Mouse (Mus musculus): Measurements from ENCODE around the gene Sorcs2. TPM values are rescaled to one million over a fixed set of nuclear protein-coding genes. Genes with fewer than 3 reads are reported as not detected.

Gene Sorcs2
- total RNA-seq (2022) = 10 to 100 TPM; 46.9 to 54.4 (median 48.9) TPM

GRCm38 (mm10) chr5:36397837-36398282 lies at the start of gene Sorcs2:
Sorcs2 (minus strand) TSS chr5:36398139.
- peak; percentile 61 to 85 for DNase-seq (ENCODE audit: low spot score in 2 of 2)

- DNase-seq (ENCODE audit: low spot score in 2 of 2) = no peak
Observed at GRCm38 (mm10) chr5:36446166-36446890, 48.4 kb upstream of the Sorcs2 start.

DNA sequence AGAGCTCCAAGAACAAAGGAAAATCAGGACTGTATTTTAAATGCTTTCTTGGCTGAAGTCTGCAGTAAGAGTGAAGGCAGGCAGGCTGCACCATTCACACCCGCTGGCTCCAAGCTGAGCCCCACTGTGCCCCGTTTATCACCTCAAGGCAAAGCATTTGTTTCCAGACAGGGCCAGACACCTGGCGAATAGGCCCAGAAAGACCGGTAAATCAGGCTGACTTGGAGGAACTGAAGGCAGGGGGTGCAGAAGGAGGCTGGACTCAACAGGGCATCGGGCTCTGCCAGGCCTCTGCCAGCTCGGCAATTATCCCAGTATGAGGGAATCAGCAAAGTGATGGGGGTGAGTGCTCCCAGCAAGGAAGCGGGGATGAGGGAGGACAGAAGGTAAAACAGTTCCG lies 47.1 kb upstream of the Sorcs2 start:
- no peak for DNase-seq (ENCODE audit: low spot score in 2 of 2)

DNA sequence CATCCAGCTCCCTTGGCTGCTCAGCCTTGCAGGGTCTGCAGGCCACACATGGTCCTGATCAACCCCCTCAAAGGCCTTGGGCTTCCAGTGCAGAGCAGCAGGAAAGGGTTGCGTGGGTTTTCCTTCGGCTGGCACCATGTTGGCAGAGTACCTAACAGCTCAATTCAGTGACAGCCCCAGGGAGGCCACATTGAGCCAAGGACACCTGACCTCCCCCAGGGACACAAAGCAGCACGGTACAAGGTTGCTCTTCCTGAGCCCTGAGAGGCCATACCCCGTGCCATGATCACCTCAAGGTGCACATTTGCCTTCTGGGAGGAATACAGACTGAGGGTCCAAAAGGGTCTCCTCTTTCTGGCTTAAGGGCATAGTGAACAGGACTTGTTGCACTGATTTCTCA lies 46.7 kb upstream of the Sorcs2 start:
- DNase-seq (ENCODE audit: low spot score in 2 of 2) = no peak

- DNase-seq (ENCODE audit: low spot score in 2 of 2) = no peak
Observed at GRCm38 (mm10) chr5:36440741-36441140, 42.8 kb upstream of the Sorcs2 start.

DNA sequence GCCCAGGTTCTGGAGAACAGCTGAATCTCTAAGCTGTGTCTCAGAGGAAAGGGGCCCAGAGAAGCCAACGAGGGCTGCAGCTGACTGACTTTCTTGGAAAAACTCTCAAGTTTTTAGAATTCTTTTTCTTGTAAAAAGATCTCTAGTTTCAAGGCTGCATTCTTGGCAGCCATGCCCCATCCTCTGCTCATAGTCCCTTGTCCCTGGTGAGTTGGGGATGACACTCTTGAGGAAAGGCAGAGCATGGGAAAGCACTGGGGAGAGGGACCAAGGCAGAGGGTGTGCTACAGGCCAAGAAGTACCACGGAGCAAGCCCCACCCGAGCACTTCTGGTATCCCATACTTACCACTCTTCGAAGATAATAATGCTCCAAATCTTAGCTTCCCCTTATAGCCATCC lies 38.9 kb upstream of the Sorcs2 start:
- no peak for DNase-seq (ENCODE audit: low spot score in 2 of 2)

GRCm38 (mm10) chr5:36434398-36434967 lies 36.5 kb upstream of the Sorcs2 start:
- DNase-seq (ENCODE audit: low spot score in 2 of 2) = no peak

- no peak for DNase-seq (ENCODE audit: low spot score in 2 of 2)
Observed at GRCm38 (mm10) chr5:36431711-36432110, 33.8 kb upstream of the Sorcs2 start.

DNA sequence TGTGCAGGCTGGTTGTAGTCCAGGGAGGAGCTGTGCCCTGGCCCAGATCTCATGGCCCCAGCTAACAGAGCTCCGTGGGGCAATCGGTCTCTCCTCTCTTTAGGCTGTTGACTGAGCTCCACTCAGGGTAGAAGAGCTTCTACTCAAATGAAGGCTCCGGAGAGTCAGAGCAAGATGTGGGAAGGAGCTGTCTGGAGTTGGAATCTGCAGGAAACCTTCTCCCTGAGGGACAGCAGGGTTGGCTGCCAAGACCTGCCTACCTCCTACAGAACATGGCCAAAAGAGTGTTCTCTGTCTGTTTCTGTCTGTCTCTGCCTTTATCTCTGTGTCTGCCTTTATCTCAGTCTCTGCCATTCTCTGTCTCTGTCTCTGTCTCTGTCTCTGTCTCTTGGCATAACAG lies 31.6 kb upstream of the Sorcs2 start:
- no peak for DNase-seq (ENCODE audit: low spot score in 2 of 2)

GRCm38 (mm10) chr5:36427831-36428230 lies 29.9 kb upstream of the Sorcs2 start:
- no peak for DNase-seq (ENCODE audit: low spot score in 2 of 2)

DNA sequence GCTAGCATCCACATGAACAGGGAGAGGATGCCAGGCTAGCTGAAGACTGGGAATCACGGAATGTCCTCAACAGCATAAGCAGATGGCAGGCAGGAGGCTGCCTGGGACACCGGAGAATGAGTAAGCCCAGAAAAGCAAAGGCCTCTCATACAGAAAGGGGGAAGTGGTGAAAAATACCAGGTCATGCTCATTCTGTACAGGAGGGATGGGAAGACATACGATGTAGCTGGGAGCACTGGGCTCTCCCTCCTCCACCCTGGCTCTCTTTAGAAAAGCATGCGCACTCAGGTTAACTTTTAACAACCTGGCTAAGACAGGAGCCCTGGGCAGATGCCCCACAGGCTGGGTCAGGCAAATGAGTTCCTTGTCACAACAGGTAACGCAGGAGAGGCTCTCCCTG lies 28.5 kb upstream of the Sorcs2 start:
- DNase-seq (ENCODE audit: low spot score in 2 of 2) = peak; percentile 58 to 74

GRCm38 (mm10) chr5:36424676-36425075 lies 26.7 kb upstream of the Sorcs2 start:
- no peak for DNase-seq (ENCODE audit: low spot score in 2 of 2)

DNA sequence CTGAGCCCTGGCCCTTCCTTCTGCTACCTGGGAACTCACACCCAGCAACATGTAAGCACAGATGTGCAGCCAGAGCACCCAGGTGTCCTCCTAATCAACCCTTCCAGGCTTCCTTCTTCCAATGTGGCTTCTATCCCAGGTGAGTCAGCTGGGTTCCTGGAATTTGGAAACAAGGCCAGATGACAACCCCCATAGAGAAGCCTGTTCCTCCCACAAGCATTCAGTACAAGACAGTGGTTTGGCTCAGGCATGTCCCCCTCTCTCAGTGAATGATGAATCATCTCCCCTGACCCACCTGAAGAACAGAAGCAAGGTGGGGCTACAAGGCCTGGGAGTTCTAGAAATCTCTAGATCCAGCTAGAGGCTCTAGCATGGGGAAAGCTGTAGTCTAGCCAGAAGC lies 24.8 kb upstream of the Sorcs2 start:
- no peak for DNase-seq (ENCODE audit: low spot score in 2 of 2)

- no peak for DNase-seq (ENCODE audit: low spot score in 2 of 2)
Observed at GRCm38 (mm10) chr5:36419861-36420260, 21.9 kb upstream of the Sorcs2 start.

- DNase-seq (ENCODE audit: low spot score in 2 of 2) = peak; percentile 54
Observed at GRCm38 (mm10) chr5:36414712-36415331, 16.9 kb upstream of the Sorcs2 start.

DNA sequence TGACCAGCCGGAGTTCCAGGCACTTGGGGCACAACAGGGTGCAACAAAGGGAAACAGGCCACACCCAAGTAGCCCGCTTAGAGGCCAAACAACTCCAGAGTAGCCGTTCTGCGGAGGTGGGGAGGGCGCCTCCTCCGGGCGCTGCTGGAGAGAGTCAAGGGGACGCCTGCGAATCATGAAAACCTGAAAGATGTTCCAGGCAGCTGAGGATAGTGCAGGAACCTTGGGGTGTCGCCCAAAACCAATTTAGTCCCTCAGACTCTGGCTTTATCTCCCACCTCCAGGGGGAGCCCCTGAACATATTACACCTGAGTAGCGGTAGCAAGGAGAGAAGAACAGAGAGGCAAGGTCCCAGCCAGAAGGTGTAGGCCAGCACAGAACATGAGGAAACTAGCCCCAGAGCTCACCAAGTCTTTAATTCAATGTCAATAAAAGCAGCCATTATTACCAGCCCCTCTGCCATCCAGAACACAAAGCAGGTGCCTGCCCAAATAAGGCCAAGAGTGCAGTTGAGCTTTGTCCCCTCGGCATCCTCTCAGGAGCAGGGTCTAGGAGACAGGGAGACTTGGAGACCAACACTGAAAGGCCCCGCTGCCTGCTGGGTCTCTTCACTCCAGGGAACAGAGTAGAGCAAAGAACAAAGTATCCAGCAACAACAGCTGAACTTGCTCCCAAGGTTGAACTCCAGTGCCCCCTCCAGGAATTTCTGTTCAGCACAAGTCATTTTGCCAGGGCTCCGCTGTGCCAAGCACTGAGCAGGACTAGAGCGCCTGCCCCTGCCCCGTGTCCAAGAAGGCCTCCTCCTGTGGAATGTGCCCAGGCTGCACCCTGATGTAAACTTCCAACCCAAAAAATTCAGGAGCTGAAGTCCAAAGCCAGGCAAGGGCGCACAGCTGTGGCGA lies 775 bp upstream of the Sorcs2 start:
- peak in 1 of 2 experiments; percentile 52 for DNase-seq (ENCODE audit: low spot score in 2 of 2)

- no peak for DNase-seq (ENCODE audit: low spot score in 2 of 2)
Observed at GRCm38 (mm10) chr5:36397384-36397759, 567 bp downstream of the Sorcs2 start.

- no peak for DNase-seq (ENCODE audit: low spot score in 2 of 2)
Observed at GRCm38 (mm10) chr5:36396491-36397383, 1.2 kb downstream of the Sorcs2 start.

DNA sequence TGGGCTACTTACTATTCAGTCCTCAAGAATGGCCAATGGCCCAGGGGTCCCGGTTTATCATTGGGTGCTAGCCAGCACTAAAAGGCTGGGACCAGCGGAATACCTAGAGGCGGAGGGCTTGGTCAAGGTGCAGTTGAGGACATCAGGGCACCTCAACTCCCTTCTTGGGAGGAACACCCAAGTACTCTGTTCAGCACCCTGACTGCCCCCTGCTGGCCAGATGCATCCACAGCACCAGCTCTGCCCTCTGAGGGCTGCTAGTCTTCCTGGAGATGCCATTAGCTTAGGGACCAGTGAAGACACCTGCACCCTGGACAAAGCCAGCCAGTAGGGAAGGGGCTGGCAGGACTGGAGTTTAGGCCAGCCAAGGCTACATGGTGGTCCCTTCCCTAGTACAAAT lies 1.9 kb downstream of the Sorcs2 start:
- peak; percentile 77 to 85 for DNase-seq (ENCODE audit: low spot score in 2 of 2)

DNA sequence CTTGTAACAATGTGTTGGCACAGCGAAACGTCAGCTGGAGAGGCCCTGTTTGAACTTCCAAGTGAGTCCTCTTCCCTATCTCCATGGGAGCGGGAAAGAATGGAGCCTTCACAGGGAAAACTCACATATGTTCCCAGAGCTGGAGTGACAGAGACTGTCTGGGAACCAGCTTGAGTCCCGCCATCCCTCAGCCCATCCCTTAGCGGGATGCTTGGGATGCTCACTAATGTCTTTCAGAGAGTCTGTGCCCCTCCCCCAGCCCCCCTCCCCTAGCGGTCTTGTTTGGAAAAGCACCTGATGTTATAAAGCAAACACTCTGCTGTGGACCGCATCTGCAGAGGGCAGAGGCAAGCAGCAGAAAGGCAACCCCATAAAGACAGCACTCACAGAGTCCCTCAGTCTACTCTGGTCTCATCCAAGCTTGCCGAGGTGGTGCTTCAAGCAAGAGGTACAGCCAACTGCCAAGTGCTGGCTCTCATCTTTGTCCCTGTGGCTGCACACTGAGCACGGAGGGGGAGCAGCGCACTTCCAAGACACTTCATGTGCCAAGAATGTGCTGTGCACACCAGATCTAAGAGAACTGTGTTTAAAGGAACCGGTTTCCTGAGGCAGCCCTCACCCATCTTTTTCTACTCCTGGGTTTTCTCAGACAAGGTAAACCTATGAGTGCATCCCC lies 3.0 kb downstream of the Sorcs2 start:
- DNase-seq (ENCODE audit: low spot score in 2 of 2) = no peak
